Mouse (Mus musculus): ENCODE results near the gene Cep68.
"Not testable (repeated sequence)": the region's sequence is repeated elsewhere in the genome, so short reads cannot be mapped to it uniquely, and the experiment has no call there.

Cep68 gene

GRCm38 (mm10) chr11:20241311-20241710 lies 7.9 kb downstream of the Cep68 start:
- DNase-seq, result no peak

GRCm38 (mm10) chr11:20240331-20240730 lies 8.9 kb downstream of the Cep68 start:
- no peak for DNase-seq

- DNase-seq, result no peak
Measured at GRCm38 (mm10) chr11:20239279-20239861, 9.9 kb downstream of the Cep68 start.

GRCm38 (mm10) chr11:20237976-20238375 lies 11.3 kb downstream of the Cep68 start:
- DNase-seq, result no peak

DNA sequence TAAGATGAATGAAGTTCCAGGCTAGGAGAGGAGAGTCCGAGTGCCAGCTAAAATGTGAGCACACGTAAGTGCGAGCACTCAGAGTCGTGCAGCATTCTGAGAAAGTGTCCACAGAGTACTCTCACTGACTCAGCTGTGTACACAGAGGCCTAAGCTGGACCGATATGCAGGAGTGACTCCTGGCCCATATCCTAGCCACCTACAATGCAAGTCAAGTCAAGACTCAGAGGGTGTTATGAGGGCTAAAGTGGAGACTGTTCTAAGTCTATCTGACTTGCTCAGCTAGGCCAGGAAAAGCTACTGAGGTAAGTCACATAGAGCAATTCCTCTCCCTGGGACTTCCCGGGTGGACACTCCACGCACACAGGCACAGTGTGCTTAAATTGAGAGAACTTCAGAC lies 12.2 kb downstream of the Cep68 start:
- no peak for DNase-seq

- DNase-seq, result no peak
Measured at GRCm38 (mm10) chr11:20234233-20234632, 15.0 kb downstream of the Cep68 start.

GRCm38 (mm10) chr11:20232016-20232755 lies 17.0 kb downstream of the Cep68 start:
- DNase-seq, result no peak

- DNase-seq, result no peak
Measured at GRCm38 (mm10) chr11:20231128-20231878, 17.9 kb downstream of the Cep68 start.

DNA sequence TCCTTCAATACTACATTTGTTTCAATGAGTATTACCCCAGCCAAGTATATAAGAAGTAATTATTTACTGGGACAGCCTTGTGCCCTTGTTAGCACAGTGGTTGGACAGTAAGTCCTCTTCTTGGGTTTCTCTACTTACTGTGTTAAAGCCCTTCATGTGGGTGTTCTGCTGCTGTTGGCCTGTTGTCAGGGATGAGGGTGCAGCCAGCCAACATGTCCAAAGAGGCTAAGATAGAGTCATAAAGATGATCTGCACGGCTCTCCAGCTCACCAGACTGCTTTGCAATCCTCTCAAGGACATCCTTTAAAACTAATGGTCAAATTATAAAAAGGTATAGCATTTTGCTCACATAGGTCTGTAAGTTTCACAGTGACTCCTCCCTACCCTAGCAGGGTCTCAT lies 18.9 kb downstream of the Cep68 start:
- DNase-seq, result no peak

GRCm38 (mm10) chr11:20229311-20229710 lies 19.9 kb downstream of the Cep68 start:
- no peak for DNase-seq

DNA sequence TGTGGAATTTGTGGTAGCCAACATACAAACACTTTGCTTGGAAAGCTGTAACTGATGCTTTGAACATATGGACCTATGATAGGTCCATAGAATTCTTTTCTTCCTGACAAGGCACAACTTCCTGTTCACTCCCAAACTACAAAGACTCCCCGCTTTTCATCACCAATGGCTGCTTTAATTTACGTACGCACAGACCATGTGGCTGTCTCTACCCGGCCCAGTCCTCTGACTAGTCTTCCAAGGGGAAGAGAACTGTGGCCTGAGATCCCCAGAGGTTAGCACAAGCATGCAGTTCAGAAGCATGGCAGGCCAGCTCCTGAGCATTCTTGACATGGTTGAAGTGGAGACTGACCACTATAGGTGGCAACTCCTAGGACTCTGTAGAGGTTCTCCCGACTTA lies 20.6 kb downstream of the Cep68 start:
- DNase-seq, result no peak

DNA sequence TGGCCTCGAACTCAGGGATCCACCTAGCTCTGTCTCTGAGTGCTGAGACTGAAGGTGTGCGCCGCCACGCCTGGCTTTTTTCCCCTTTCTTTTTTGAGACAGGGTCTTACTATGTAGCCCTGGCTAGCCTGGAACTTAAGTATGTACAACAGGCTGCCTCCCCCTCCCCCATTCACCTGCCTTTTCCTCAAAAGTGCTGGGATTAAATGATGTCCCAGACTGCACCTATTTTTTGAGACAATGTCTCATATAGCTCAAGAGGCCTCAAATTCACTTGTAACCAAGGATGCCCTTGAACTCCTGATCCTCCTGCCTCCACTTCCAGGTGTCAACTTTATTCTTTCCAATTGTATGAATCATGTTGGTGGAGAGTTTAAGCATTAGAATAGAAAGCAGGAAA lies 23.3 kb downstream of the Cep68 start:
- DNase-seq, result no peak

GRCm38 (mm10) chr11:20224196-20224595 lies 25.0 kb downstream of the Cep68 start:
- no peak for DNase-seq

DNA sequence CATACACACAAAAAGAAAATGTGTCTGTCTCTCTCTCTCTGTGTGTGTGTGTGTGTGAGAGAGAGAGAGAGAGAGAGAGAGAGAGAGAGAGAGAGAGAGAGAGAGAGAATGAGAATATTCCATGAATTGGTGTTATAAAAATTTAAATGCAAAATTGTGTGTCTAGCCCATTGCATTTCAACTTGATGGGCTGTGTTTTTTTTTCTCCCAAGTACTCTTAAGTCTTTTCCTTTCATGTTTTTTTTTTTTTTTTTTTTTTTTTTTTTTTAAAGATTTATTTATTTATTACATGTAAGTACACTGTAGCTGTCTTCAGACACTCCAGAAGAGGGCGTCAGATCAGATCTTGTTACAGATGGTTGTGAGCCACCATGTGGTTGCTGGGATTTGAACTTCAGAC lies 27.6 kb downstream of the Cep68 start:
- DNase-seq, result not testable (repeated sequence)

- DNase-seq, result no peak
Measured at GRCm38 (mm10) chr11:20217227-20217626, 32.0 kb downstream of the Cep68 start.

DNA sequence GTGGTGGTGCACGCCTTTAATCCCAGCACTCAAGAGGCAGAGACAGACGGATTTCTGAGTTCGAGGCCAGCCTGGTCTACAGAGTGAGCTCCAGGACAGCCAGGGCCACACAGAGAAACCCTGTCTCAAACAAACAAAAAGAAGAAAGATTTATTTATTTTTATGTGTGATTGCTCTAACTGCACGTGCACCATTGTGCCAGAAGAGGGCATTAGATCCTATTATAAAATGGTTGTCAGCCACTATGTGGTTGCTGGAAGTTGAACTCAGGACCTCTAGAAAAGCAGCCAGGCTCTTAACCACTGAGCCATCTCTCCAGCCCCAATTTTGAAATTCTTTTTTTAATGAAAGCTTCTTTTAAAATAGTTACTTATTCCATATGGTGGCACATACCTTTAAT lies 32.8 kb downstream of the Cep68 start:
- no peak for DNase-seq

- peak in 1 of 2 experiments; percentile 40 for DNase-seq
Measured at GRCm38 (mm10) chr11:20214779-20215178, 34.5 kb downstream of the Cep68 start.

GRCm38 (mm10) chr11:20211838-20212237 lies 37.4 kb downstream of the Cep68 start:
- DNase-seq, result no peak

GRCm38 (mm10) chr11:20207589-20207988 lies 41.6 kb downstream of the Cep68 start:
- DNase-seq, result no peak

DNA sequence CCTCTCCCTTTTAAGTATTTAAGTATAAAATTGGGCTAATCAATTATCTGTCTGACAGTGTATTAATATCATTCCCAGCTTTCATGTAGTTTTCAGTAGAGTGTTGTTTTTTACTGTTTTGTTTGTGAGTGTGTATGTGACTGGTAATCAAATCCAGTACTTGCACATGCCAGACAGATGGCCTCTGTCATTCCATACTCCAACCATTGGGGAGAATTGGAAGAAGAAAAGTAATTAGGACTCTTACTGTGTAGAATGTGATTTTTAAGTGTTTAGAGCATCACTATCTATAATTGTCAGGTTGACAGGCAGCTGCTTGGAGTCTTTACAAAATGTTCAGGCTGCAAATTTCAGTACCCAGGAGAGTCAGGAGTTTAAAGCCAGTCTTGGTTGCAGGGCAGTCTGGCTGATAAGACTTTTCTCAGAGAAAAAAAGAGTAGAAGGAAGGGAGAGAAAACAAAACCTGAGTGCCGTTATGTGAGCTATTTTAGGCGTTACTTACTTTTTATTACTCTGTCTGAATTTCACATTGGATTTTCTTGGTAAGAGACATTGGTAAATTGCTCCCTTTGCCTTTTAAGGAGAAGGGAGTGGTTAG lies 42.5 kb downstream of the Cep68 start:
- no peak for DNase-seq

DNA sequence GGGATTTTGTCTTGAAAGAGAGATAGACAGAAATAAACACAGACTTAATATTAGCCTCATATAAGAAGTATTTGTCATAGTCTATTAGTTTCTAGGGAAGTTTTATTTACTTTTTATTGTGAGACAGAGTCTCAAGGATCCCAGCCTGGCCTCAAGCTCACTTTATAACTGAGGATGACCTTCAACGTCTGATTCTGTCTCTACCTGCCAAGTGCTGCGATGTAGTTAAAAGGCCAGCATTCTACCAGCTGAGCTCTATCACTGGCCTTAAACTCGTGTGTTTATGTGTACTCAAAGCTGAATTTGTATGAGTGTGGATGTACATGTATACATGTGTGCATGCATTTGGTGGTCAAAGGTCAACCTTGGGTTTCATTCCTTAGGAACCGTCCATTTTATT lies 43.7 kb downstream of the Cep68 start:
- no peak for DNase-seq

DNA sequence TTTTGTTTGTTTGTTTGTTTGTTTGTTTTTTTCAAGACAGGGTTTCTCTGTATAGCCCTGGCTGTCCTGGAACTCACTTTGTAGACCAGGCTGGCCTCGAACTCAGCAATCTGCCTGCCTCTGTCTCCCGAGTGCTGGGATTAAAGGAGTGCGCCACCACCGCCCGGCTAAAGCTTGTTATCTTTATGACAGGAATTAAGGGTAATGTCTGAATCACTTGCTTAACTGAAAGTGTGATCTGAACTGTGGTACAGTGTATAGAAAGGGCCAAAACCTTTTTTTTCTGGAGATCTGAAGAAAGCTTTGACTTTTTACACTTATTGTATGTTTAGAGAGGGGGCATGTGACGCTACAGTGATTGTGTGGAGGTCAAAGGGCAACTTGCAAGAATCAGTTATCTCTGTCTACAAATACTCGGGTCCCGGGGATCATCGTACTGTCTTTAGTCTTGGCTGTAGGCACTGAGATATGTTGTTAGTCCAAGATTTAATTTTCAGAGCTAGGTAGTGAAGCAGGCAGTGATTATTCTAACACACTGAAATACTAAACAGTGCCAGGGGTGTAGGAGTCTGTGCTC lies 44.3 kb downstream of the Cep68 start:
- DNase-seq, result no peak

GRCm38 (mm10) chr11:20204321-20204720 lies 44.9 kb downstream of the Cep68 start:
- no peak for DNase-seq

Measured in cerebellum, postnatal 25 days (tissue).